Mouse (Mus musculus) urinary bladder, postnatal 36 days (tissue): ENCODE results near the gene Aven.

ENCODE experiments used
- DNase-seq, 2 experiments: peaks; one replicate each; pipeline ENCODE4 v3.0.0; 2022; ENCODE audit warnings: low spot score in 2 of 2, mixed read lengths in 1 of 2

Gene Aven

GRCm38 (mm10) chr2:112669461-112669860 lies 176.7 kb downstream of the Aven start:
- DNase-seq, result no peak

GRCm38 (mm10) chr2:112676175-112676574 lies 183.4 kb downstream of the Aven start:
- DNase-seq, result no peak

GRCm38 (mm10) chr2:112676721-112677120 lies 184.0 kb downstream of the Aven start:
- no peak for DNase-seq

- no peak for DNase-seq
Observed at GRCm38 (mm10) chr2:112677246-112677645, 184.5 kb downstream of the Aven start.

- DNase-seq, result no peak
Observed at GRCm38 (mm10) chr2:112681817-112682216, 189.1 kb downstream of the Aven start.
